Mouse (Mus musculus): Measurements from ENCODE around the gene Gm49358. TPM values are rescaled to one million over a fixed set of nuclear protein-coding genes. Genes with fewer than 3 reads are reported as not detected.

Gene Gm49358
- polyA plus RNA-seq, 1 experiment from 2014 or later: not detected

DNA sequence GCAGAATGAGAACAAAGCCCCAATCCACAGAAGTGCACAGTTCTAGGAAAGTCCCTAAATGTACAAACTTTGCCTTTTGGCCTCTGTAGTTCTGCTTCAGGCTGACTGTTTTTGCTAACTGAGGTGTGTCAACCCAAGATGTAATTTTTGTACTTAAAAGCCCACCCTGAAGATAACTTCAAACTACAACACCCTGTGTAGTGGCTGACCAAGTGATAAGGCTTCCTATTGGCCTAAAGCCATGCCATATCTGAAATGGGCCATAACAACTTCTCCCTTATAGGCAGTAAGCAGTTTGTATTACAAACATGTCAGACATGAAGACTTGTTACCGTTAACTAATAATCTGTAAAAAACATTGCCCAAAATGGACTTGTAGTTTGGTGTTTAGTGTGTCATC, 6.0 kb upstream of the Gm49358 start:
- no peaks in the 10 kb centered on the region for H3K27me3 ChIP-seq (replicated peaks; ENCODE audit: control insufficient read depth, insufficient read depth, low read length)
- H3K27ac ChIP-seq (ENCODE audit: low read depth, low read length): no peak overlapping the region
- 91% methylated on average over 1 of the region's 1 CpGs for WGBS
- DNase-seq (ENCODE audit: low spot score) (no peak), ATAC-seq (replicated peaks; ENCODE audit: low FRiP score) (no peak)
- no peak overlapping the region for H3K9ac ChIP-seq (ENCODE audit: low read depth, low read length)
- no peaks in the 10 kb centered on the region for H3K4me1 ChIP-seq (replicated peaks; ENCODE audit: control insufficient read depth, insufficient read depth, low read length)
- H3K4me2 ChIP-seq: no peak overlapping the region
- H3K4me3 ChIP-seq (ENCODE audit: low read depth, low read length): no peak overlapping the region
- H3K36me3 ChIP-seq (ENCODE audit: control insufficient read depth, insufficient read depth, low read length): no peaks in the 10 kb centered on the region
- H3K9me3 ChIP-seq (ENCODE audit: control insufficient read depth, low read length): no peaks in the 10 kb centered on the region

DNA sequence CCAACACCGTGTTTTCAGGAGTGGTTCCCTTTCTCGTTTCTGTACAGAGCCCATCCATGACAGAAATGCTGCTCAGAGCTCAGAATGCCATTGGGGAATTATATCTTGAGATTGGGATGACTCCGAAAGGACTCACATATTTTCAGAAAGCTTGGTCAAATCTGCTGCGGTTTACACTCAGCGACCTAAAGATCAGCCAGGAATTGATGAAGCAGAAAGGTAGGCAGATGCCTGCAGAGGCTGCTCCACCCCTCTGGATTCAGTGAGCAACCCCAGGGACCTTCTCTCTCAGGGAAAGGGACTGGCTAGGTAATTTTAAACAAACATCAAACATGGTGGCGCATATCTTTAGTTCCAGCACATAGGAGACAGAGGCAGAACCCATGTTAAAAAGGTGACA, 5.6 kb upstream of the Gm49358 start:
- 88% methylated on average over 6 of the region's 6 CpGs for WGBS
- H3K36me3 ChIP-seq (ENCODE audit: control insufficient read depth, insufficient read depth, low read length): no peaks in the 10 kb centered on the region
- no peaks in the 10 kb centered on the region for H3K4me1 ChIP-seq (replicated peaks; ENCODE audit: control insufficient read depth, insufficient read depth, low read length)
- H3K9me3 ChIP-seq (ENCODE audit: control insufficient read depth, low read length): no peaks in the 10 kb centered on the region
- no peak overlapping the region for H3K4me2 ChIP-seq
- ATAC-seq (replicated peaks; ENCODE audit: low FRiP score): no peak
- no peak overlapping the region for H3K27ac ChIP-seq (ENCODE audit: low read depth, low read length)
- DNase-seq (ENCODE audit: low spot score): no peak
- H3K9ac ChIP-seq (ENCODE audit: low read depth, low read length): no peak overlapping the region
- H3K4me3 ChIP-seq (ENCODE audit: low read depth, low read length): no peak overlapping the region
- H3K27me3 ChIP-seq (replicated peaks; ENCODE audit: control insufficient read depth, insufficient read depth, low read length): no peaks in the 10 kb centered on the region

DNA sequence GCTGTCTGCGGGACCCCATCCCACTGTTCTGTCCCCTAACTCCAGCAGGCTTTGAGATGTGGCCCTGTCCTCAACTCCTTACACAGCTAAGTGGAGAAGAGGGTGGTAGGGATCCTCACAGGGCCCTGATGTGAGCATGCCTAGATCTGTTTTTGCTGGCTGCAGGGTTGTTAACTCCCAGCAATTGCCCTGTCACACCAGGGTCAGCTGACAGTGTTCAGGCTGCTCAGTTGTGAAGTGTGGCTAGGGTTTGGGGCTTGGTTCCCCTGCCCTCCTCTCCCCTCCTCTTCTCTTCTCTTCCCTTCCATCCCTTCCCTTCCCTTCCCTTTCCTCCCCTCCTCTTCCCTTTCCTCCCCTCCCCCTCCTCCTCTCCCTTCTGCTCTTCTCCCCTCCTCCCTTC, 2.5 kb upstream of the Gm49358 start:
- Histone ChIP-seq H3K27me3 (replicated peaks; ENCODE audit: control insufficient read depth, insufficient read depth, low read length) (no peaks in the 10 kb centered on the region), H3K9ac (ENCODE audit: low read depth, low read length) (no peak overlapping the region), H3K9me3 (ENCODE audit: control insufficient read depth, low read length) (no peaks in the 10 kb centered on the region), H3K4me2 (no peak overlapping the region), H3K27ac (ENCODE audit: low read depth, low read length) (no peak overlapping the region), H3K36me3 (ENCODE audit: control insufficient read depth, insufficient read depth, low read length) (no peaks in the 10 kb centered on the region), H3K4me1 (replicated peaks; ENCODE audit: control insufficient read depth, insufficient read depth, low read length) (no peaks in the 10 kb centered on the region), H3K4me3 (ENCODE audit: low read depth, low read length) (no peak overlapping the region)
- ATAC-seq (replicated peaks; ENCODE audit: low FRiP score): no peak
- WGBS: 85% methylated on average over 1 of the region's 1 CpGs
- DNase-seq (ENCODE audit: low spot score): no peak

DNA sequence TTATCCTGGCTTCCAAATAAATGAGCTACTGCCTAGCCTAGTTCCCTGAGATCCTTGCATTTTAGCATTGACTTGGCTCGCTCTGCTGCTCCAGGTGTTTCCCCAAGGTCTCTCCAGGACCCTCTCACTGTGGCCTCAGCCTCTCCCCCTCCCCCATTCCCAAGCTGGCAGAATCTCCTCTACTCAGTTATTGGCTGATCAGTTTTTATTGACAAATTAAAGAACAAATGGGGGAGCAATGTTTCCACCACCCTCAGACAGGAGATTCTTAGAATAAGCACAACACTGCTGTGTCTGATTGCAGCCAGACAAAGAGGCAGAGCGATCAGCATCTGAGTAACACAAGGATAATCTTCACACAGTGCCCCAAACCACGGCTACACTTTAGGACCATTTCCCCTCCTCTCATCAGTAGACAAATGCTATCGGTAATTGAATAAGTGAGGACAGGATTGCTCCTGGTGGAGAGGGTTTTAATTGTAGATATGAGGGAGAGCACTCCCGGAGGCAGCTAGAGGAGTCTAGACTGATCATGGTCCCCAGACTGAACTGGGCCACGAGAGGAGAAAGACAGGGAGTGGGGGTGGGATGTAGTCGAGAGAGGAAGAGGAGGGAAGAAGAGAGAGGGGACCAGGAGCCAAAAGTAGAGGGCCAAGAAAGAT, 1.9 kb upstream of the Gm49358 start:
- Histone ChIP-seq H3K36me3 (ENCODE audit: control insufficient read depth, insufficient read depth, low read length) (no peaks in the 10 kb centered on the region), H3K4me2 (no peak overlapping the region), H3K27ac (ENCODE audit: low read depth, low read length) (no peak overlapping the region), H3K4me1 (replicated peaks; ENCODE audit: control insufficient read depth, insufficient read depth, low read length) (no peaks in the 10 kb centered on the region), H3K27me3 (replicated peaks; ENCODE audit: control insufficient read depth, insufficient read depth, low read length) (no peaks in the 10 kb centered on the region), H3K4me3 (ENCODE audit: low read depth, low read length) (no peak overlapping the region), H3K9ac (ENCODE audit: low read depth, low read length) (no peak overlapping the region), H3K9me3 (ENCODE audit: control insufficient read depth, low read length) (no peaks in the 10 kb centered on the region)
- DNase-seq (ENCODE audit: low spot score): no peak
- WGBS: 32% methylated on average over 7 of the region's 7 CpGs
- no peak for ATAC-seq (replicated peaks; ENCODE audit: low FRiP score)

DNA sequence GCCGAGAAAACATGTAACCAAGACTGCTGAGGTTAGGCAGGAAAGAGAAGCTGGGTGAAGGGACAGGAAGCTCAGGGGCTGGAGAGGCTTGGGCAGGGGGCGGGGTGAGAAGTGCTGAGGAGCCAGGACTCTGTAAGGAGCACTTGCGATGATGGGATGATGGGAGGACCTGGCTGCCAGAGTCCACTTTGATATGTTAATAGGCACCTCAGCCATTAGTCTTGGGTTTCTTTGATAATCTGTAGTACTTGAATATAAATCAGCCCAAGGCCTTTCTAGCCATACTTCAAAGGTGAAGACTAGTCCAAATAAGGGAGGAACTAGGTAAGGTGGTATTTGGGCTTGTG, 1.4 kb upstream of the Gm49358 start:
- Histone ChIP-seq H3K9ac (ENCODE audit: low read depth, low read length) (no peak overlapping the region), H3K4me3 (ENCODE audit: low read depth, low read length) (no peak overlapping the region), H3K27ac (ENCODE audit: low read depth, low read length) (no peak overlapping the region), H3K9me3 (ENCODE audit: control insufficient read depth, low read length) (no peaks in the 10 kb centered on the region), H3K27me3 (replicated peaks; ENCODE audit: control insufficient read depth, insufficient read depth, low read length) (no peaks in the 10 kb centered on the region), H3K36me3 (ENCODE audit: control insufficient read depth, insufficient read depth, low read length) (no peaks in the 10 kb centered on the region), H3K4me2 (no peak overlapping the region), H3K4me1 (replicated peaks; ENCODE audit: control insufficient read depth, insufficient read depth, low read length) (no peaks in the 10 kb centered on the region)
- WGBS: 42% methylated on average over 3 of the region's 3 CpGs
- DNase-seq (ENCODE audit: low spot score) (no peak), ATAC-seq (replicated peaks; ENCODE audit: low FRiP score) (no peak)

DNA sequence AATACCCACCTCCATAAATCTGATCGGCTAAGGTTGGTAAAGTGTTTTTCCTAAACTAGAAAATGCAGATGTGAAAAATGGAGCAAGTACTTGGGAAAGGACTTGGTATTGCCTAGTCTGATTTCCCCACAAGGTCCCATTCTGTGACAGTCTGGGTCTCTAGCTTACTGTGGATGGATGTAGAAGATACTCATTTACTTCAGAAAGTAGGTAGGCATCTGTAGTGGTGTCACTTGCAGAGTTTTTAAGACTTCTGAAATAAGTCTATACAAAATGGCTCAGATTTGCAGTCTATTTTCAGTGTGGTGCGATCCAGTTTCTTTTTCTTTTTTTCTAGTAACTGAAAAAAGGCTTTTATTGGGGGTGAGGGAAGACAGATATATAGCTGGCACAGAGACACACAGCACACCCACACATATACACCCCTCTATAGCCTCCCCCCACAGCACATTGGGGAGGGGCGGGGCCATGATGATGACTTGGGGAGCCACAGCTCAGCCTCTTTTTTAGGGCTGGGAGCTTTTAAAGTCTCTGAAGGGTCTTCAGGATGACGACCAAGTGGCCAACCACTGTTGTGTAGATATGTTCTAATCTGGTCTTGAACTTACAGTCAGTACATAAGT, 1.7 kb downstream of the Gm49358 start:
- Histone ChIP-seq H3K27ac (ENCODE audit: low read depth, low read length) (no peak overlapping the region), H3K36me3 (ENCODE audit: control insufficient read depth, insufficient read depth, low read length) (no peaks in the 10 kb centered on the region), H3K27me3 (replicated peaks; ENCODE audit: control insufficient read depth, insufficient read depth, low read length) (no peaks in the 10 kb centered on the region), H3K4me2 (no peak overlapping the region), H3K9me3 (ENCODE audit: control insufficient read depth, low read length) (no peaks in the 10 kb centered on the region), H3K9ac (ENCODE audit: low read depth, low read length) (no peak overlapping the region), H3K4me3 (ENCODE audit: low read depth, low read length) (no peak overlapping the region), H3K4me1 (replicated peaks; ENCODE audit: control insufficient read depth, insufficient read depth, low read length) (no peaks in the 10 kb centered on the region)
- 82% methylated on average over 4 of the region's 4 CpGs for WGBS
- ATAC-seq (replicated peaks; ENCODE audit: low FRiP score): no peak
- no peak for DNase-seq (ENCODE audit: low spot score)

DNA sequence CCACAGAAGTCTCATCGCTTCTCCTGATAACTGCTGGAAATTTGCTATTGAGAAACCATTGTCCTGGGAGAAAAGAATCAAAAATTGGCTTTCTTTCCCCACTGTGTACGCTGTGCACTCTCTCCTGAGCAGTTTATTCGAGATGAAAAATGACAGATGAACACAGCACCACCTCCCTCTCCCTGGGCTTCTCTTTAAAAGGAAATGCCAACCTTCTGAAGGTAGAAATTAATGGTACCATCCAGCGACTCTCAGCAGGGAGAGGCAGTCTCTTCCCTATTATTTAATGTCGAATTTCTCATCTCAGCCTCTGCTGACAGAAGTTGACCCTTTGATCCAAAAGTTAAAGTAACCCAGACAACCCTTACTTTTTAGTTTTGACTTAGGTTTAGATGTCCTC, 5.4 kb downstream of the Gm49358 start:
- ATAC-seq (replicated peaks; ENCODE audit: low FRiP score): no peak
- Histone ChIP-seq H3K9ac (ENCODE audit: low read depth, low read length) (no peak overlapping the region), H3K4me3 (ENCODE audit: low read depth, low read length) (no peak overlapping the region), H3K27ac (ENCODE audit: low read depth, low read length) (no peak overlapping the region), H3K4me2 (no peak overlapping the region), H3K4me1 (replicated peaks; ENCODE audit: control insufficient read depth, insufficient read depth, low read length) (no peaks in the 10 kb centered on the region), H3K9me3 (ENCODE audit: control insufficient read depth, low read length) (no peaks in the 10 kb centered on the region), H3K36me3 (ENCODE audit: control insufficient read depth, insufficient read depth, low read length) (no peaks in the 10 kb centered on the region), H3K27me3 (replicated peaks; ENCODE audit: control insufficient read depth, insufficient read depth, low read length) (no peaks in the 10 kb centered on the region)
- 58% methylated on average over 5 of the region's 5 CpGs for WGBS
- DNase-seq (ENCODE audit: low spot score): no peak

DNA sequence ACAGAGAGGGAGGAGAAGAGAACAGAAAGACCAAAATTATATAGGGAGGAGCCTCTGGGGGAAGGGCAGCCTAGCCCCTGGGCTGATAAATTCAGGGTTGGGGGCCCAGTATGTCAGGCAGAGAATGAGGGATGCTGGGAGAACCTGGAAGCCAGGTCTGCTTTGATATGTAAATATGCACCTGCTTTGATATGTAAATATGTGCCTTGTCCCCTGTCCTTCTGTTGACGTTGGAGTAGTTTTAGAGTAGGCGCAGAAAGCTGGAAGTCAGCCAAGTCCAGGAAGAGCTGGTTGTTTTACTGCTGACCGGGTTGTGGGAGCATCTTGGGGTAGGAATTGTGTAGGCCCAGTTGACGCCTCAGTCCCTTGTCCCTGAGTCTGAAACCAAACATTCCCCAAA, 6.0 kb downstream of the Gm49358 start:
- H3K36me3 ChIP-seq (ENCODE audit: control insufficient read depth, insufficient read depth, low read length): no peaks in the 10 kb centered on the region
- H3K27me3 ChIP-seq (replicated peaks; ENCODE audit: control insufficient read depth, insufficient read depth, low read length): no peaks in the 10 kb centered on the region
- no peak for ATAC-seq (replicated peaks; ENCODE audit: low FRiP score)
- H3K9ac ChIP-seq (ENCODE audit: low read depth, low read length): no peak overlapping the region
- H3K27ac ChIP-seq (ENCODE audit: low read depth, low read length): no peak overlapping the region
- no peak overlapping the region for H3K4me3 ChIP-seq (ENCODE audit: low read depth, low read length)
- H3K4me1 ChIP-seq (replicated peaks; ENCODE audit: control insufficient read depth, insufficient read depth, low read length): no peaks in the 10 kb centered on the region
- no peak overlapping the region for H3K4me2 ChIP-seq
- no peak for DNase-seq (ENCODE audit: low spot score)
- WGBS: 69% methylated on average over 4 of the region's 4 CpGs
- no peaks in the 10 kb centered on the region for H3K9me3 ChIP-seq (ENCODE audit: control insufficient read depth, low read length)

DNA sequence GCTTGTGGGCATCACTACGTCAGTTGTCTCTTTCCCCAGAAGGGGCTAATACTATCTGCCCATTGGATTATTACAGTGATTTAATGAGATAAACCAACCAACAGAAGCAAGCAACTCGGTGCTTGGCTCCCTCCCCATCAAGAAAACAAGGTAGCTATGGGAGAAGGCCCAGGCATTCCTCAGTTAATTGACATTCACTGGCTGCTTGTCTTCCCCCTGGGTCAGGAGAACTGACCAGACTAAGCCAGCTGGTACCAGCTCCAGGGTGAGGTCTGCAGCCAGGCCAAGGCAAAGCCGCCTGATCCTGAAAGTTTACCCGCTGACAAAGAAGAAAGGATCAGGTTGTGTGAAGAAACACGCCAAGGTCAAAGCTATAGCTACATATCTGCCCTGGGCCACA, 7.9 kb downstream of the Gm49358 start:
- Histone ChIP-seq H3K27ac (ENCODE audit: low read depth, low read length) (no peak overlapping the region), H3K9ac (ENCODE audit: low read depth, low read length) (no peak overlapping the region), H3K4me2 (no peak overlapping the region), H3K4me3 (ENCODE audit: low read depth, low read length) (no peak overlapping the region), H3K36me3 (ENCODE audit: control insufficient read depth, insufficient read depth, low read length) (no peaks in the 10 kb centered on the region), H3K4me1 (replicated peaks; ENCODE audit: control insufficient read depth, insufficient read depth, low read length) (no peaks in the 10 kb centered on the region), H3K27me3 (replicated peaks; ENCODE audit: control insufficient read depth, insufficient read depth, low read length) (no peaks in the 10 kb centered on the region), H3K9me3 (ENCODE audit: control insufficient read depth, low read length) (no peaks in the 10 kb centered on the region)
- no peak for ATAC-seq (replicated peaks; ENCODE audit: low FRiP score)
- DNase-seq (ENCODE audit: low spot score): no peak
- WGBS: 76% methylated on average over 5 of the region's 5 CpGs

Data from liver, embryonic 11.5 days (tissue).